Mouse (Mus musculus): ENCODE measurements around the gene Cdc34.

- TF ChIP-seq CTCF (IDR thresholded peaks at IDR 0.05; ENCODE audit: insufficient read depth, low read length) (no peak), POLR2A (IDR thresholded peaks at IDR 0.05; ENCODE audit: borderline replicate concordance, extremely low read depth, low read depth, low read length) (no peak)
Measured at GRCm38 (mm10) chr10:79696129-79696651, 14.2 kb downstream of the Cdc34 start.
